Mouse (Mus musculus) liver, embryonic 11.5 days (tissue): ENCODE results near the gene Cmc2. TPM values are rescaled to one million over a fixed set of nuclear protein-coding genes. Genes with fewer than 3 reads are reported as not detected.

Experiments used
- ATAC-seq: fragments of 200-750 bp; cut with Nextera tagmentation; replicated peaks from 2 replicates; pipeline ENCODE4 v1.8.0; 2017; ENCODE audit warnings: moderate number of reproducible peaks, mild to moderate bottlenecking, moderate TSS enrichment, moderate library complexity; ENCODE audit not compliant: low FRiP score
- DNase-seq: peaks from one replicate; pipeline ENCODE4 v3.0.0-alpha.2; 2017; ENCODE audit warnings: low spot score
- H3K27ac ChIP-seq: fragments of 300-500 bp; sonication (generic); 2 replicates; pipeline ENCODE4 v1.5.1; 2014; ENCODE audit warnings: mild to moderate bottlenecking, low read depth, low read length, control low read depth
- H3K27me3 ChIP-seq: fragments of 300-500 bp; sonication (generic); replicated peaks from 2 replicates; pipeline ENCODE4 v1.6.1; 2014; ENCODE audit warnings: low read length, mixed read lengths; ENCODE audit not compliant: control insufficient read depth, insufficient read depth
- H3K36me3 ChIP-seq: fragments of 300-500 bp; sonication (generic); 2 replicates; pipeline ENCODE4 v1.6.1; 2014; ENCODE audit warnings: mild to moderate bottlenecking, low read length, moderate library complexity, mixed read lengths; ENCODE audit not compliant: control insufficient read depth, insufficient read depth
- H3K4me1 ChIP-seq: fragments of 300-500 bp; sonication (generic); replicated peaks from 2 replicates; pipeline ENCODE4 v1.6.1; 2014; ENCODE audit warnings: low read length, mixed read lengths; ENCODE audit not compliant: control insufficient read depth, insufficient read depth
- H3K4me2 ChIP-seq: fragments of 300-500 bp; sonication (generic); 2 replicates; pipeline ENCODE4 v1.6.1; 2014; ENCODE audit warnings: mild to moderate bottlenecking, control low read depth, moderate library complexity
- H3K4me3 ChIP-seq: fragments of 300-500 bp; sonication (generic); 2 replicates; pipeline ENCODE4 v1.5.1; 2014; ENCODE audit warnings: low read depth, low read length, control low read depth
- H3K9ac ChIP-seq: fragments of 300-500 bp; sonication (generic); 2 replicates; pipeline ENCODE4 v1.6.1; 2014; ENCODE audit warnings: low read depth, low read length, control low read depth
- H3K9me3 ChIP-seq: fragments of 300-500 bp; sonication (generic); 2 replicates; pipeline ENCODE4 v1.6.1; 2016; ENCODE audit warnings: low read length, inconsistent platforms, mixed read lengths; ENCODE audit not compliant: control insufficient read depth
- WGBS: fragments of 180-500 bp; shearing (Covaris S2); extraction: QIAGEN DNeasy Blood & Tissue Kit; methylation state at CpG from one replicate; pipeline ENCODE4 v1.1.7; 2014; 5-methylcytosine and 5-hydroxymethylcytosine counted together
- polyA plus RNA-seq: library from polyadenylated mRNA; unstranded; fragments of >200 nt; fragmentation: Nextera tagmentation; extraction: Ambion mirVana; gene quantifications from 2 replicates; pipeline ENCODE4 v1.2.1, GENCODE M21; 2014

The Cmc2 gene
- polyA plus RNA-seq, 1 experiment from 2014 or later, result 101 TPM

DNA sequence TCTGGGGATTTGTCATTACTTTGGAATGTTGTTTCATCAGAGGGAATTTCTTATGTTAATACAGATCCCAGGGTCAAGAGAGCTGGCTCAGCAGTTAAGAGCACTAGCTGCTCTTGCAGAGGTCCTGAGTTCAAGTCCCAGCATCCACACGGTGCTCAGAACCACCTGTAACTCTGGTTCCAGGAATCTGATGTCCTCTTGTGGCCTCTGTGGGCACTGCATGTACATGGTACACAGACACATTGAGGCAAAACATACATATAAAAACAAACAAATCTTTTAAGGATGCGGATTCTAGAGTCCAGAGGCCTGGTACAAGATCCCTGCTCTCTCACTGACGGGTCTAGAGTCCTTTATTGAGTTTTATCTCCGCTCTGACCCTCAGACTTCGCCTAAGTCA, 7.3 kb upstream of the Cmc2 start:
- DNase-seq (no peak), ATAC-seq (no peak)
- 90% methylated on average over 5 of the region's 5 CpGs for WGBS
- Histone ChIP-seq H3K27me3 (no peaks in the 10 kb centered on the region), H3K9ac (no peak overlapping the region), H3K4me3 (no peak overlapping the region), H3K36me3 (peaks cover 31% of the 10 kb centered on the region; the same call in 1 of the 2 replicates), H3K9me3 (no peaks in the 10 kb centered on the region), H3K4me2 (no peak overlapping the region), H3K4me1 (peaks cover 1% of the 10 kb centered on the region), H3K27ac (no peak overlapping the region)

DNA sequence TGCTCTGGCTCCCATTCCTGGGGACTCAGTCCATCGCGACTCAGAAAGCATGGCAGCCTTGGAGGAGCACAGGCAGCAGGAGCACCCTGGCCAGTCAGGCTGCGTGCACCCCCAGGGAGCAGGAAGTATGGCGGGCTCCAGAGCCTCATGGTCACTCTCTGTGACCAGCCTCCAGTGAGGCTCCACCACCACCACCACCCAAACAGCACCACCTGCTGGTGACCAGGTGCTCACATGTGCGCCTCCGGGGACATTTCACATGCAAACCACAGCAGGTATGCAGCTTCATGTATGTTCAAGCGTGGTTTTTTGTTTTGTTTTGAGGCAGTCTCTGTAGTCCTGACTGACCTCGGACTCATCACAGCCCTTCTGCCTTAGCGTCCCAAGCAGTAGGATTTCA, 6.6 kb upstream of the Cmc2 start:
- WGBS, result 84% methylated on average over 9 of the region's 9 CpGs
- H3K4me1 ChIP-seq, result peaks cover 5% of the 10 kb centered on the region
- no peak overlapping the region for H3K9ac ChIP-seq
- H3K4me2 ChIP-seq, result no peak overlapping the region
- H3K9me3 ChIP-seq, result no peaks in the 10 kb centered on the region
- ATAC-seq (0 out of 2 replicates have a peak, but pooled peaks have one; percentile 32), DNase-seq (no peak)
- peaks cover 31% of the 10 kb centered on the region; the same call in 1 of the 2 replicates for H3K36me3 ChIP-seq
- no peak overlapping the region for H3K4me3 ChIP-seq
- no peaks in the 10 kb centered on the region for H3K27me3 ChIP-seq
- no peak overlapping the region for H3K27ac ChIP-seq

DNA sequence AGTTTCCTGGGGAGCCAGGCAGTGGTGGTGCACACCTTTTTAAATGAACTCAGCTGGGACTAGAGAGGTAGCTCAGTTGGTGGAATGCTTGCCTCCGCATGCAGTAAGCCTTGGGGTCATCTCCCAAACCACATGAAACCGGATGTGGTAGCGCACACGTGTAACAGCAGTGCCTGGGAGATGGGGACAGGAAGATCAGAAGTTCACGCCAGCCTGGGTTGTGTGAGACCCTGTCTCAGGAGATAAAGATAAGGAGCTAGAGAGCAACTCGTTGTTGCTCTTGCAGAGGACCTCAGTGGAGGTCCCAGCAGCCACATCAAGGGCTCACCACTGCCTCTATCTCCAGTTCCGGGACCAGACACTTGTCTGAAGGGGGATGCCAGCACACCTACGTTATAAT, 2.3 kb upstream of the Cmc2 start:
- H3K4me2 ChIP-seq, result peak overlapping the region; percentile 9; the same call in 1 of the 2 replicates
- H3K9me3 ChIP-seq, result no peaks in the 10 kb centered on the region
- H3K9ac ChIP-seq, result no peak overlapping the region
- no peaks in the 10 kb centered on the region for H3K27me3 ChIP-seq
- DNase-seq, result no peak
- ATAC-seq, result no peak
- peaks cover 5% of the 10 kb centered on the region for H3K4me1 ChIP-seq
- WGBS, result 54% methylated on average over 8 of the region's 8 CpGs
- peaks cover 12% of the 10 kb centered on the region; the same call in 1 of the 2 replicates for H3K36me3 ChIP-seq
- 0 out of 2 replicates have a peak overlapping the region, but pooled peaks have one; percentile 27 for H3K27ac ChIP-seq
- no peak overlapping the region for H3K4me3 ChIP-seq

DNA sequence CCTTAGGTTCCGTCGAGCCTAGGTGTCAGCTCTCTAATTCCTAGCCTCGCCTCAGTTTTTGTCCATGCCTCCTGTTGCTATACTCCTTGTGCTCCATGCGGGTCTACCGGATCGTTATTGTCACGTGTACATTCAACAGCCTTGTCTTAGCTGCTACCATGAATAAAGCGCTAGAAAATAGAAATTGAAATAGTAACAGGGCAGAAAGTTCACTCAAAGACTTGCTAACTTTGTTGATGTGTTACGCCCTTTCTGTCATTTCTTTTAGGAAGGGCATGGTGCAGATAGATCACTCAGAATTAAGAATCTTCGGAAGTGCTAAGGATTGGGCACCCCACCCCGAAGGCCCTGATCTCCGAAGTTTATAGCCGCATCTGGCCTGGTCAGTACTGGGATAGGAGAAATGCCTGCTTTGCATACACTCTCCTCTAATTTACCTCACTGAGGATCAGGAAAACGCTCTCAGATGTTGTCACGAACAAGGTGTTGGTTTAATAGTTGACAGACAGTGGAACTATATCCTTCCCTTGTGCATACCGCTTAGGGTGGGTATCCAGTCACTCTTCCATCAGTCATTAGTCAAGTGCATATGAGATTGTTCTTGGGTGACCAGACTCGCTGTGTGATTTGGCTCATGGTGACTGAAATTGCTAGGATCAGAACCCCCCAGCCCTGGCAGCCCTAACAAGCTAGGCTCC, 954 bp upstream of the Cmc2 start:
- H3K36me3 ChIP-seq, result 0 out of 2 replicates have a peak, but pooled peaks cover 5% of the 10 kb centered on the region
- H3K27ac ChIP-seq, result peak overlapping the region; percentile 78; the same call in 1 of the 2 replicates
- peak overlapping the region; percentile 88 for H3K9ac ChIP-seq
- no peak for DNase-seq
- H3K4me3 ChIP-seq, result peak overlapping the region; percentile 80
- peaks cover 5% of the 10 kb centered on the region for H3K4me1 ChIP-seq
- no peaks in the 10 kb centered on the region for H3K9me3 ChIP-seq
- ATAC-seq, result no peak
- 30% methylated on average over 17 of the region's 17 CpGs for WGBS
- no peaks in the 10 kb centered on the region for H3K27me3 ChIP-seq
- H3K4me2 ChIP-seq, result peak overlapping the region; percentile 68

DNA sequence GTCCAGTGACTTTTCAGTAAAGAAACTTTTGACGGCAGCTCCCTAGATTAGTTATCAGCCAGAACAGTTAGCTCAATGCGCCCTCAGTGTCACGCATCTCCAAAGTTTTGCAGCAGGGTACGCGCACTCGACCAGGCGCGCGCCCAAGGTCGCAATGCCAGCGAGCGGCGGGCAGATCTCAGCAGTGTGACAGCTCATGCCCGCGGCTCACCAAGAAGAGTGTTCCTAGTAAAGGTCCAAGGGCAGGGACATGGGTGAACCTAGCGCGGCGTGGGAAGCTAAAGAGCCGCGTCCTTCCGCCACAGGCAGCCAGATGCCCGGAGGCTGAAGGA, 284 bp downstream of the Cmc2 start:
- DNase-seq, result no peak
- Histone ChIP-seq H3K27ac (peak overlapping the region; percentile 78), H3K27me3 (no peaks in the 10 kb centered on the region), H3K4me3 (peak overlapping the region; percentile 80), H3K4me1 (peaks cover 5% of the 10 kb centered on the region), H3K9ac (peak overlapping the region; percentile 88), H3K36me3 (0 out of 2 replicates have a peak, but pooled peaks cover 11% of the 10 kb centered on the region), H3K4me2 (peak overlapping the region; percentile 68), H3K9me3 (no peaks in the 10 kb centered on the region)
- WGBS, result under 1% methylated on average over 22 of the region's 22 CpGs
- ATAC-seq, result peak; percentile 68

DNA sequence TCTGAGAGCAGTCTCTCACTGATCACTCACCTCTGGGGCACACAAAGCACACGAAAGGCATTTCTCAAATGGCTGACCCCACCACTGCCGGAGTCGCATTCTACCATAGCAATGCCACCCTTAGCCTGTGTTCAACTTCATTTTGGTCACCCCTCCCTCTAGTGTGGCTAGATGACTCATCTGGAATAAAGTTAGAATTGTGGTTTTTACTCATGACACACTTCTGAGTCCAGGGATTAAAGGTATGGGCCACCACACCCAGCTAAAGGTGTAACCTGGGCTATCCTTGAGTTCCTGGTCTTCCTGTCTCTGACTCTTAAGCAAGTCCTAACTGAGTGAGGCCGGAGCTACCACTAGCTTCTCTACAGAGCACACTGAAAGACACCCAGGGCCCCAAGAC, 15.4 kb downstream of the Cmc2 start:
- Histone ChIP-seq H3K27ac (no peak overlapping the region), H3K9ac (no peak overlapping the region), H3K4me1 (no peaks in the 10 kb centered on the region), H3K4me2 (no peak overlapping the region), H3K9me3 (no peaks in the 10 kb centered on the region), H3K27me3 (no peaks in the 10 kb centered on the region), H3K36me3 (peaks cover 14% of the 10 kb centered on the region; the same call in 1 of the 2 replicates), H3K4me3 (no peak overlapping the region)
- 88% methylated on average over 4 of the region's 4 CpGs for WGBS
- DNase-seq (no peak), ATAC-seq (no peak)

DNA sequence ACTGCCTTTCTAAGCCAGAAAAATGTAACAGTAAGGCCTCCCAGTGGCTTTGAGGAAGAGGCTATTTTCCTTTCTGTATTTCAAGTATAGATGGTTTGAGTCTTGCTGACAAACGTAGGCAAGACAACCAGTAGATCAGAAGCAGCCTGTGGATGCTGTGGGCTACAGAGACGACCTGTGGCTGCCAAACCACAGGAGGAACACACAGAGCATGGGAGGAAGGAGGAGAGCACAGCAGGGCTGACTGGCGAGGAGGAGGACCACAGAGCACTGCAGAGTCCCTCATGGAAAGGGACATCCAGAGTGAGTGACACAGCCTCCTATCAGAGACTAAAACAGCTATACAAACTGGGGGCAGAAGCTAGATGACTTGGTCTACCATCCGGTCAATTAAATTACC, 16.0 kb downstream of the Cmc2 start:
- no peaks in the 10 kb centered on the region for H3K27me3 ChIP-seq
- no peak overlapping the region for H3K4me2 ChIP-seq
- H3K9me3 ChIP-seq, result no peaks in the 10 kb centered on the region
- DNase-seq, result no peak
- ATAC-seq, result no peak; the same call in 1 of the 2 replicates
- no peak overlapping the region for H3K27ac ChIP-seq
- no peak overlapping the region for H3K9ac ChIP-seq
- peaks cover 14% of the 10 kb centered on the region; the same call in 1 of the 2 replicates for H3K36me3 ChIP-seq
- no peak overlapping the region for H3K4me3 ChIP-seq
- no peaks in the 10 kb centered on the region for H3K4me1 ChIP-seq
- 77% methylated on average over 4 of the region's 4 CpGs for WGBS

DNA sequence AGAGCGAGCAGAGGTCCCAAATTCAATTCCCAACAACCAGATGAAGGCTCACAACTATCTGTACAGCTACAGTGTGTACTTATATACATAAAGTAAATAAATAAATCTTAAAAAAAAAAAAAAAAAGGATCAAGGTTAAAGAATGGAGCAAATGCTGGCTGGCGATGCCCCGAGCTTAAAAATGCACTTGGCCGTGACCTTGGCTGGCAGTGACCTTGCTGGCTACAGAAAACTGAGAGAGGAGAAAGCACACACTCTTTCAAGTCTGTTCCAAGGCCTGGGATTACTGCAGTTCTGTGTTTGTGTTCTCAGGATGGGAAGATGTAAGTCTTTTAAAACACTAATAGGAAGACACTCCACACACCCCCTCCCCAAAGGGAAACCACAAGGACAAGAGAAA, 16.5 kb downstream of the Cmc2 start:
- Histone ChIP-seq H3K4me2 (no peak overlapping the region), H3K4me1 (no peaks in the 10 kb centered on the region), H3K36me3 (peaks cover 12% of the 10 kb centered on the region; the same call in 1 of the 2 replicates), H3K27ac (no peak overlapping the region), H3K9ac (no peak overlapping the region), H3K4me3 (no peak overlapping the region), H3K27me3 (no peaks in the 10 kb centered on the region), H3K9me3 (no peaks in the 10 kb centered on the region)
- ATAC-seq (no peak), DNase-seq (no peak)
- 98% methylated on average over 4 of the region's 4 CpGs for WGBS

DNA sequence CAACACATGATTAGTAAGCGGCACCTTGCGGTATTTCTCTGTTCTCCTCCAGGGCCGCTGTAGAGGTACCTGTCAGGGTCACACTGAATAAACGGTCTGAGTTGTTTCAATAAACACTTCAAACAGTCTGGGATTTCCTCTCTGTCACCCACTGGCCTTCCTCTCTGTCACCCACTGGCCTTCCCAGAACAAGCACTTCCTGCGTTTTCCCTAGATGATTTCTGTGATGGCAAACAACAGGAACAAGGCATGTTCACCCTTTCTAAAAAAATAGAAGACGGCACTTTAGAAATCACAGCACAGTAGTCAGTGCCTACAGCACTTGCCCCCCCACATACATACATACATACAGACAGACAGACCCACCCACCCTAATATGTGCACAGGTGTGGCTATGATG, 25.7 kb downstream of the Cmc2 start:
- Histone ChIP-seq H3K4me3 (no peak overlapping the region), H3K4me1 (no peaks in the 10 kb centered on the region), H3K9ac (no peak overlapping the region), H3K36me3 (peaks cover 4% of the 10 kb centered on the region; the same call in 1 of the 2 replicates), H3K9me3 (peaks cover 4% of the 10 kb centered on the region; the same call in 1 of the 2 replicates), H3K27me3 (no peaks in the 10 kb centered on the region), H3K27ac (no peak overlapping the region), H3K4me2 (no peak overlapping the region)
- DNase-seq, result no peak
- WGBS, result 91% methylated on average over 6 of the region's 6 CpGs
- ATAC-seq, result no peak
